Mouse (Mus musculus) liver, embryonic 16.5 days (tissue): Measurements from ENCODE around the gene Olfr1513. TPM values are rescaled to one million over a fixed set of nuclear protein-coding genes. Genes with fewer than 3 reads are reported as not detected.

Experiments used
- polyA plus RNA-seq: library from polyadenylated mRNA; unstranded; fragments of >200 nt; fragmentation: Nextera tagmentation; extraction: Ambion mirVana; gene quantifications from 2 replicates; pipeline ENCODE4 v1.2.1, GENCODE M21; 2015

The Olfr1513 gene
- polyA plus RNA-seq, 1 experiment from 2014 or later, result not detected

Other genes starting within 250 kb of the Olfr1513 start
- 34.5 and 35.9 TPM in 2 replicates for gene Rpgrip1, start 245.7 kb downstream of the Olfr1513 start, polyA plus RNA-seq
- gene Supt16, start 159.0 kb downstream of the Olfr1513 start, polyA plus RNA-seq, result 26.2 and 28.5 TPM in 2 replicates
- gene Chd8, start 98.6 kb downstream of the Olfr1513 start, polyA plus RNA-seq, result 11.6 and 12.6 TPM in 2 replicates
- 16.8 and 18.8 TPM in 2 replicates for gene Tox4, start 77.3 kb downstream of the Olfr1513 start, polyA plus RNA-seq
- gene Rab2b, start 76.9 kb downstream of the Olfr1513 start, polyA plus RNA-seq, result 3.0 and 3.1 TPM in 2 replicates
- 15.0 and 16.5 TPM in 2 replicates for gene Mettl3, start 51.3 kb downstream of the Olfr1513 start, polyA plus RNA-seq
- gene Sall2, start 27.6 kb downstream of the Olfr1513 start, polyA plus RNA-seq, result 0.72 and 0.99 TPM in 2 replicates
- gene Olfr1512, start 22.8 kb upstream of the Olfr1513 start, polyA plus RNA-seq, result not detected in 2 replicates
- gene Olfr1511, start 41.0 kb upstream of the Olfr1513 start, polyA plus RNA-seq, result not detected in 2 replicates
- not detected in 2 replicates for gene Olfr1510, start 58.0 kb upstream of the Olfr1513 start, polyA plus RNA-seq
- not detected in 2 replicates for gene Olfr1509, start 86.6 kb upstream of the Olfr1513 start, polyA plus RNA-seq
- gene Olfr1508, start 111.1 kb upstream of the Olfr1513 start, polyA plus RNA-seq, result not detected in 2 replicates
- not detected in 2 replicates for gene Olfr1507, start 139.3 kb upstream of the Olfr1513 start, polyA plus RNA-seq